Mouse (Mus musculus): Measurements from ENCODE around the gene Ccdc34. TPM values are rescaled to one million over a fixed set of nuclear protein-coding genes. Genes with fewer than 3 reads are reported as not detected.

The Ccdc34 gene
- polyA plus RNA-seq, 1 experiment from 2014 or later: 66.8 TPM

- no peaks in the 10 kb centered on the region for H3K9me3 ChIP-seq
- no peaks in the 10 kb centered on the region for H3K27me3 ChIP-seq
- WGBS: 86% methylated on average over 8 of the region's 8 CpGs
- no peaks in the 10 kb centered on the region for H3K4me1 ChIP-seq
- no peak for ATAC-seq (ENCODE audit: low FRiP score)
- H3K9ac ChIP-seq: no peak overlapping the region
- no peaks in the 10 kb centered on the region for H3K36me3 ChIP-seq (replicated peaks)
- no peak overlapping the region for H3K27ac ChIP-seq
- H3K4me2 ChIP-seq: no peak overlapping the region
- no peak overlapping the region for H3K4me3 ChIP-seq (replicated peaks)
Observed at GRCm38 (mm10) chr2:110210508-110211496, 193.2 kb downstream of the Ccdc34 start.

GRCm38 (mm10) chr2:110214278-110214677 is 196.7 kb downstream of the Ccdc34 start:
- no peak overlapping the region for H3K27ac ChIP-seq
- H3K27me3 ChIP-seq: no peaks in the 10 kb centered on the region
- no peak overlapping the region for H3K4me2 ChIP-seq
- WGBS: 89% methylated on average over 4 of the region's 4 CpGs
- no peak overlapping the region for H3K9ac ChIP-seq
- no peaks in the 10 kb centered on the region for H3K4me1 ChIP-seq
- H3K36me3 ChIP-seq (replicated peaks): no peaks in the 10 kb centered on the region
- no peak overlapping the region for H3K4me3 ChIP-seq (replicated peaks)
- ATAC-seq (ENCODE audit: low FRiP score): no peak
- no peaks in the 10 kb centered on the region for H3K9me3 ChIP-seq

GRCm38 (mm10) chr2:110214991-110215684 is 197.5 kb downstream of the Ccdc34 start:
- no peaks in the 10 kb centered on the region for H3K4me1 ChIP-seq
- no peaks in the 10 kb centered on the region for H3K27me3 ChIP-seq
- H3K27ac ChIP-seq: no peak overlapping the region
- H3K36me3 ChIP-seq (replicated peaks): no peaks in the 10 kb centered on the region
- no peak overlapping the region for H3K9ac ChIP-seq
- no peak for ATAC-seq (ENCODE audit: low FRiP score)
- no peak overlapping the region for H3K4me2 ChIP-seq
- 69% methylated on average over 9 of the region's 9 CpGs for WGBS
- H3K9me3 ChIP-seq: no peaks in the 10 kb centered on the region
- no peak overlapping the region for H3K4me3 ChIP-seq (replicated peaks)

- 77% methylated on average over 3 of the region's 3 CpGs for WGBS
- ATAC-seq (ENCODE audit: low FRiP score): no peak
- Histone ChIP-seq H3K36me3 (replicated peaks) (no peaks in the 10 kb centered on the region), H3K9ac (no peak overlapping the region), H3K27me3 (no peaks in the 10 kb centered on the region), H3K4me1 (no peaks in the 10 kb centered on the region), H3K9me3 (no peaks in the 10 kb centered on the region), H3K27ac (no peak overlapping the region), H3K4me2 (no peak overlapping the region), H3K4me3 (replicated peaks) (no peak overlapping the region)
Observed at GRCm38 (mm10) chr2:110215685-110216058, 198.1 kb downstream of the Ccdc34 start.

GRCm38 (mm10) chr2:110220492-110220891 is 202.9 kb downstream of the Ccdc34 start:
- Histone ChIP-seq H3K9ac (no peak overlapping the region), H3K4me2 (no peak overlapping the region), H3K4me1 (no peaks in the 10 kb centered on the region), H3K27ac (no peak overlapping the region), H3K9me3 (no peaks in the 10 kb centered on the region), H3K4me3 (replicated peaks) (no peak overlapping the region), H3K27me3 (no peaks in the 10 kb centered on the region), H3K36me3 (replicated peaks) (no peaks in the 10 kb centered on the region)
- no peak for ATAC-seq (ENCODE audit: low FRiP score)
- 71% methylated on average over 1 of the region's 1 CpGs for WGBS

- no peak overlapping the region for H3K27ac ChIP-seq
- no peaks in the 10 kb centered on the region for H3K9me3 ChIP-seq
- 83% methylated on average over 2 of the region's 2 CpGs for WGBS
- no peak overlapping the region for H3K9ac ChIP-seq
- no peak for ATAC-seq (ENCODE audit: low FRiP score)
- no peaks in the 10 kb centered on the region for H3K36me3 ChIP-seq (replicated peaks)
- H3K4me3 ChIP-seq (replicated peaks): no peak overlapping the region
- no peaks in the 10 kb centered on the region for H3K4me1 ChIP-seq
- no peak overlapping the region for H3K4me2 ChIP-seq
- H3K27me3 ChIP-seq: no peaks in the 10 kb centered on the region
Observed at GRCm38 (mm10) chr2:110222793-110223192, 205.2 kb downstream of the Ccdc34 start.

Other genes with a start within 250 kb of the Ccdc34 start
- 152 and 163 TPM in 2 replicates for gene Lin7c, start 127.0 kb upstream of the Ccdc34 start, polyA plus RNA-seq (2016; fragmentation: Nextera tagmentation; extraction: Ambion mirVana)
- gene Lgr4, start 100.2 kb upstream of the Ccdc34 start, polyA plus RNA-seq (2016; fragmentation: Nextera tagmentation; extraction: Ambion mirVana): 7.8 and 8.7 TPM in 2 replicates

All from forebrain, embryonic 12.5 days (tissue).